Mouse (Mus musculus): ENCODE measurements around the gene Cped1.

DNA sequence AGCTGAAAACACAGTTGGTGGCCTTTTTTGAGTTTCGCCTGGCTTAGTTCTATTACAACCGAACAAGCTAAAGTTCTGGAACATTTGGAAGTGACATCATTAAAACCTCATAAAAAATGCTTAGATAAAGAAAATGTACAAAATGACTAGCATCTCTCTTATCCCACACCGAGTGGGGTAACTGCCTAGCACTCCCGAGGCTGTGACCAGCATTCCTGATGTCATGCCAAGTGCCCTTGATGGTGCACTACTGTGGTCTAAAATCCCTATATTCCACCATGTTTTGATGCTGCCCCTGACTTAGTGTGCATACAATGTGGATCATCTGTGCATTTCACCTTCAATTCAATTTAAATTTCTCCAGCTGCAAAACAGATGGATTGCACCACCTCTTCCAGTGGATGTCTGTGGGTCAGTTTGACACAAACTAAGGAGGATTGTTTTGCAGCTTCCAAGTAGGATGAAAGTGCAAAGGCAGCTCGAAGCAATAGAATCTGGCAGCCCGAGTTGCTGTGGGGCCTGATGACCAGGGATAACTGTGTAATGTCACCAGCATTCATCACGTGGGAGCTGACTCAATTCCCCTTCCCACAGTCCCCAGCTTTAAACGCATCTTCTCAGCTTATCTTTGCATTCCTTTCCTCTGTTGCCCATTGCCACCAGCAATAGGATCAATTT lies 33.2 kb downstream of the Cped1 start:
- TF ChIP-seq CTCF (IDR thresholded peaks at IDR 0.05; ENCODE audit: low read depth) (no peak), EP300 (optimal IDR thresholded peaks at IDR 0.05) (no peak)
